Mouse (Mus musculus) neural tube, embryonic 15.5 days (tissue): ENCODE results near the gene Car2. TPM values are rescaled to one million over a fixed set of nuclear protein-coding genes. Genes with fewer than 3 reads are reported as not detected.

Experiments
- polyA plus RNA-seq: library from polyadenylated mRNA; unstranded; fragments of >200 nt; fragmentation: Nextera tagmentation; extraction: Ambion mirVana; gene quantifications from 2 replicates; pipeline ENCODE4 v1.2.1, GENCODE M21; 2015

Gene Car2
- polyA plus RNA-seq, 1 experiment from 2014 or later: 25.7 TPM

Other genes starting within 250 kb of the Car2 start
- 1.1 and 1.8 TPM in 2 replicates for gene Car13, start 244.5 kb upstream of the Car2 start, polyA plus RNA-seq
- gene Car1, start 77.9 kb upstream of the Car2 start, polyA plus RNA-seq: not detected in 2 replicates
- gene Car3, start 22.8 kb upstream of the Car2 start, polyA plus RNA-seq: 9.7 and 19.0 TPM in 2 replicates